Mouse (Mus musculus) liver, postnatal 0 days (tissue): ENCODE results near the gene Pde11a. TPM values are rescaled to one million over a fixed set of nuclear protein-coding genes. Genes with fewer than 3 reads are reported as not detected.
A peak's percentile ranks its signal among the peaks of the same experiment; 100 is the strongest.

Experiments
- ATAC-seq: fragments of 200-750 bp; cut with Nextera tagmentation; 2 replicates; pipeline ENCODE4 v1.8.0; 2017; ENCODE audit warnings: mild to moderate bottlenecking, moderate library complexity
- DNase-seq: peaks from one replicate; pipeline ENCODE4 v3.0.0-alpha.2; 2016
- H3K27ac ChIP-seq: fragments of 300-500 bp; sonication (generic); 2 replicates; pipeline ENCODE4 v1.5.1; 2014; ENCODE audit warnings: antibody characterized with exemption, moderate library complexity, mild to moderate bottlenecking, low read depth
- H3K27me3 ChIP-seq: fragments of 300-500 bp; sonication (generic); 2 replicates; pipeline ENCODE4 v1.6.1; 2014; ENCODE audit warnings: low read length, control low read depth, mixed read lengths; ENCODE audit not compliant: insufficient read depth
- H3K36me3 ChIP-seq: fragments of 300-500 bp; sonication (generic); replicated peaks from 2 replicates; pipeline ENCODE4 v1.6.1; 2014; ENCODE audit warnings: mild to moderate bottlenecking, control low read depth, low read length, moderate library complexity, mixed read lengths; ENCODE audit not compliant: insufficient read depth
- H3K4me1 ChIP-seq: fragments of 300-500 bp; sonication (generic); 2 replicates; pipeline ENCODE4 v1.6.1; 2014; ENCODE audit warnings: antibody characterized with exemption, mild to moderate bottlenecking, control low read depth; ENCODE audit not compliant: insufficient read depth
- H3K4me2 ChIP-seq: fragments of 300-500 bp; sonication (generic); 2 replicates; pipeline ENCODE4 v1.6.1; 2014; ENCODE audit warnings: low read depth, mild to moderate bottlenecking, low read length, moderate library complexity, mixed read lengths
- H3K4me3 ChIP-seq: fragments of 300-500 bp; sonication (generic); 2 replicates; pipeline ENCODE4 v1.5.1; 2014; ENCODE audit warnings: low read depth, low read length
- H3K9ac ChIP-seq: fragments of 300-500 bp; sonication (generic); replicated peaks from 2 replicates; pipeline ENCODE4 v1.6.1; 2014; ENCODE audit warnings: mild to moderate bottlenecking, moderate library complexity
- H3K9me3 ChIP-seq: fragments of 300-500 bp; sonication (generic); 2 replicates; pipeline ENCODE4 v1.6.1; 2016; ENCODE audit warnings: mild to moderate bottlenecking, control low read depth, low read length, mixed read lengths
- CTCF ChIP-seq: sonication (generic); IDR thresholded peaks from 2 replicates; pipeline ENCODE4 v1.5.1; 2016; ENCODE audit warnings: antibody characterized with exemption, low read depth
- EP300 ChIP-seq: IDR thresholded peaks from 2 replicates; pipeline ENCODE4 v1.6.1; 2016; ENCODE audit warnings: antibody characterized with exemption, low read depth, mild to moderate bottlenecking
- WGBS: fragments of 180-500 bp; shearing (Covaris S2); extraction: QIAGEN DNeasy Blood & Tissue Kit; methylation state at CpG from one replicate; pipeline ENCODE4 v1.1.7; 2014; ENCODE audit not compliant: insufficient replicate concordance; 5-methylcytosine and 5-hydroxymethylcytosine counted together
- polyA plus RNA-seq: library from polyadenylated mRNA; unstranded; fragments of >200 nt; fragmentation: Nextera tagmentation; extraction: Ambion mirVana; gene quantifications from 2 replicates; pipeline ENCODE4 v1.2.1, GENCODE M21; 2015

The Pde11a gene
- 0.06 TPM in 1 of 2 replicates, not detected in the other for polyA plus RNA-seq

GRCm38 (mm10) chr2:76338215-76339156 lies at the start of gene Pde11a:
Pde11a (minus strand) TSS chr2:76338774.
- Histone ChIP-seq H3K9me3 (no peaks in the 10 kb centered on the region), H3K27me3 (peaks cover 10% of the 10 kb centered on the region), H3K36me3 (no peaks in the 10 kb centered on the region), H3K4me1 (no peaks in the 10 kb centered on the region), H3K27ac (no peak within 1 kb of the TSS), H3K9ac (no peak within 1 kb of the TSS), H3K4me3 (peak within 1 kb of the TSS; percentile 44), H3K4me2 (peak within 1 kb of the TSS; percentile 65)
- TF ChIP-seq EP300 (no peak), CTCF (no peak)
- peak; percentile 61 for DNase-seq
- peak; percentile 87 for ATAC-seq
- 17% methylated on average over 36 of the region's 41 CpGs for WGBS

- H3K36me3 ChIP-seq, result peaks cover 16% of the 10 kb centered on the region
These were observed 48.0 kb upstream of the Pde11a start for GRCm38 (mm10) chr2:76386531-76386930.

GRCm38 (mm10) chr2:76378646-76379045 lies 40.1 kb upstream of the Pde11a start:
- Histone ChIP-seq H3K4me3 (no peak overlapping the region), H3K4me2 (no peak overlapping the region), H3K4me1 (no peaks in the 10 kb centered on the region), H3K27ac (no peak overlapping the region), H3K27me3 (no peaks in the 10 kb centered on the region), H3K36me3 (peaks cover 70% of the 10 kb centered on the region), H3K9ac (no peak overlapping the region), H3K9me3 (no peaks in the 10 kb centered on the region)
- ATAC-seq, result no peak
- no peak for TF ChIP-seq CTCF
- no peak for TF ChIP-seq EP300
- WGBS, result 93% methylated on average over 19 of the region's 19 CpGs
- DNase-seq, result no peak

More at GRCm38 (mm10) chr2:76386531-76386930, 48.0 kb upstream of the Pde11a start:
- no peak for DNase-seq
- Histone ChIP-seq H3K9me3 (no peaks in the 10 kb centered on the region), H3K4me2 (no peak overlapping the region), H3K27ac (no peak overlapping the region), H3K9ac (no peak overlapping the region), H3K4me1 (no peaks in the 10 kb centered on the region), H3K4me3 (no peak overlapping the region), H3K27me3 (no peaks in the 10 kb centered on the region)
- TF ChIP-seq CTCF, result no peak
- no peak for TF ChIP-seq EP300
- ATAC-seq, result no peak

GRCm38 (mm10) chr2:76374544-76375206 lies 36.1 kb upstream of the Pde11a start:
- Histone ChIP-seq H3K4me1 (0 out of 2 replicates have a peak, but pooled peaks cover 3% of the 10 kb centered on the region), H3K27ac (no peak overlapping the region), H3K9me3 (no peaks in the 10 kb centered on the region), H3K4me2 (no peak overlapping the region), H3K27me3 (no peaks in the 10 kb centered on the region), H3K9ac (no peak overlapping the region), H3K4me3 (no peak overlapping the region), H3K36me3 (peaks cover 52% of the 10 kb centered on the region)
- whole genome bisulfite sequencing, result 89% methylated on average over 6 of the region's 6 CpGs
- no peak for TF ChIP-seq EP300
- ATAC-seq (no peak), DNase-seq (no peak)

- no peak overlapping the region for H3K4me2 ChIP-seq
- H3K4me1 ChIP-seq, result 0 out of 2 replicates have a peak, but pooled peaks cover 3% of the 10 kb centered on the region
- ATAC-seq (peak; percentile 43; the same call in 1 of the 2 replicates), DNase-seq (no peak)
- no peaks in the 10 kb centered on the region for H3K9me3 ChIP-seq
- TF ChIP-seq CTCF (no peak), EP300 (peak; percentile 75)
- peaks cover 32% of the 10 kb centered on the region for H3K36me3 ChIP-seq
- H3K4me3 ChIP-seq, result no peak overlapping the region
- no peak overlapping the region for H3K27ac ChIP-seq
- H3K9ac ChIP-seq, result no peak overlapping the region
- no peaks in the 10 kb centered on the region for H3K27me3 ChIP-seq
- WGBS, result 56% methylated on average over 4 of the region's 4 CpGs
These were observed 33.7 kb upstream of the Pde11a start for GRCm38 (mm10) chr2:76372244-76372643.

- Histone ChIP-seq H3K27me3 (no peaks in the 10 kb centered on the region), H3K27ac (peak overlapping the region; percentile 78), H3K9me3 (no peaks in the 10 kb centered on the region), H3K4me3 (peak overlapping the region; percentile 95), H3K4me2 (peak overlapping the region; percentile 83), H3K36me3 (peaks cover 24% of the 10 kb centered on the region), H3K4me1 (0 out of 2 replicates have a peak, but pooled peaks cover 3% of the 10 kb centered on the region), H3K9ac (peak overlapping the region; percentile 90)
- WGBS, result 2% methylated on average over 7 of the region's 7 CpGs
- DNase-seq (no peak), ATAC-seq (peak; percentile 20; the same call in 1 of the 2 replicates)
- TF ChIP-seq EP300 (no peak), CTCF (no peak)
These were observed 32.0 kb upstream of the Pde11a start for GRCm38 (mm10) chr2:76370656-76370922.
